Mouse (Mus musculus) granulocyte monocyte progenitor cell, adult 5-6 weeks (primary cell): Measurements from ENCODE around the gene Tns1. TPM values are rescaled to one million over a fixed set of nuclear protein-coding genes. Genes with fewer than 3 reads are reported as not detected.

Experiments
- ATAC-seq: replicated peaks from 2 replicates; pipeline ENCODE4 v1.8.0; 2016; ENCODE audit warnings: mild to moderate bottlenecking, moderate TSS enrichment, inconsistent platforms; ENCODE audit not compliant: poor library complexity, severe bottlenecking
- total RNA-seq, 2 experiments: library from RNA; stranded (forward) in 1 of 2; stranded (reverse) in 1 of 2; fragments of 200-712, 200-1000 nt in 1 of 2; fragments of >200 nt in 1 of 2; fragmentation: Nextera tagmentation in 1 of 2; gene quantifications; 2 replicates each; pipeline ENCODE4 v1.2.3; 2014 to 2017

Tns1 gene
- total RNA-seq, 2 experiments from 2014 or later = 3.0 to 29.0 TPM

- no peak for ATAC-seq
Observed at GRCm38 (mm10) chr1:73970161-73970730, 154.0 kb downstream of the Tns1 start.

GRCm38 (mm10) chr1:73968712-73969511, 155.3 kb downstream of the Tns1 start:
- no peak for ATAC-seq

GRCm38 (mm10) chr1:73966411-73967238, 157.6 kb downstream of the Tns1 start:
- ATAC-seq = peak; percentile 33

GRCm38 (mm10) chr1:73964151-73964743, 160.0 kb downstream of the Tns1 start:
- ATAC-seq = no peak

GRCm38 (mm10) chr1:73963626-73964025, 160.6 kb downstream of the Tns1 start:
- no peak for ATAC-seq

- ATAC-seq = peak; percentile 38
Observed at GRCm38 (mm10) chr1:73962668-73963371, 161.4 kb downstream of the Tns1 start.

GRCm38 (mm10) chr1:73962049-73962448, 162.2 kb downstream of the Tns1 start:
- ATAC-seq = no peak

GRCm38 (mm10) chr1:73959758-73960157, 164.5 kb downstream of the Tns1 start:
- no peak for ATAC-seq

- no peak for ATAC-seq
Observed at GRCm38 (mm10) chr1:73959344-73959743, 164.9 kb downstream of the Tns1 start.

- ATAC-seq = no peak
Observed at GRCm38 (mm10) chr1:73958210-73958983, 165.9 kb downstream of the Tns1 start.

- ATAC-seq = no peak
Observed at GRCm38 (mm10) chr1:73957428-73957827, 166.8 kb downstream of the Tns1 start.

GRCm38 (mm10) chr1:73956320-73956719, 167.9 kb downstream of the Tns1 start:
- ATAC-seq = peak; percentile 72

- no peak for ATAC-seq
Observed at GRCm38 (mm10) chr1:73955259-73955842, 168.9 kb downstream of the Tns1 start.

GRCm38 (mm10) chr1:73954614-73955013, 169.6 kb downstream of the Tns1 start:
- ATAC-seq = no peak

- ATAC-seq = no peak
Observed at GRCm38 (mm10) chr1:73954015-73954408, 170.2 kb downstream of the Tns1 start.

GRCm38 (mm10) chr1:73953317-73954014, 170.8 kb downstream of the Tns1 start:
- ATAC-seq = no peak

GRCm38 (mm10) chr1:73952598-73952997, 171.7 kb downstream of the Tns1 start:
- ATAC-seq = no peak

GRCm38 (mm10) chr1:73951178-73951577, 173.1 kb downstream of the Tns1 start:
- no peak for ATAC-seq
